Mouse (Mus musculus): ENCODE measurements around the gene Rb1. TPM values are rescaled to one million over a fixed set of nuclear protein-coding genes. Genes with fewer than 3 reads are reported as not detected.

The Rb1 gene
- total RNA-seq, 2 experiments from 2014 or later, result 14.4 to 20.1 TPM

- no peak overlapping the region for H3K27ac ChIP-seq
- intact Hi-C loops (cut with DNase I), result loop anchor here (5.0 kb wide), 1 partner anchor 52 kb away; no protein-coding TSS in a partner anchor
- DNase-seq, result no peak
- no peak for TF ChIP-seq CTCF (IDR thresholded peaks at IDR 0.05)
- no peak overlapping the region for H3K4me3 ChIP-seq
These were observed 4.2 kb upstream of the Rb1 start for GRCm38 (mm10) chr14:73329871-73330270.

GRCm38 (mm10) chr14:73326511-73326910 lies 889 bp upstream of the Rb1 start:
- no peak for TF ChIP-seq CTCF (IDR thresholded peaks at IDR 0.05)
- Histone ChIP-seq H3K27ac (peak overlapping the region; percentile 96), H3K4me3 (peak overlapping the region; percentile 77)
- no peak for DNase-seq
- intact Hi-C loops (cut with DNase I), result loop anchor here (2.0 to 5.0 kb wide), 2 partner anchors 56 to 148 kb away; no protein-coding TSS in a partner anchor

DNA sequence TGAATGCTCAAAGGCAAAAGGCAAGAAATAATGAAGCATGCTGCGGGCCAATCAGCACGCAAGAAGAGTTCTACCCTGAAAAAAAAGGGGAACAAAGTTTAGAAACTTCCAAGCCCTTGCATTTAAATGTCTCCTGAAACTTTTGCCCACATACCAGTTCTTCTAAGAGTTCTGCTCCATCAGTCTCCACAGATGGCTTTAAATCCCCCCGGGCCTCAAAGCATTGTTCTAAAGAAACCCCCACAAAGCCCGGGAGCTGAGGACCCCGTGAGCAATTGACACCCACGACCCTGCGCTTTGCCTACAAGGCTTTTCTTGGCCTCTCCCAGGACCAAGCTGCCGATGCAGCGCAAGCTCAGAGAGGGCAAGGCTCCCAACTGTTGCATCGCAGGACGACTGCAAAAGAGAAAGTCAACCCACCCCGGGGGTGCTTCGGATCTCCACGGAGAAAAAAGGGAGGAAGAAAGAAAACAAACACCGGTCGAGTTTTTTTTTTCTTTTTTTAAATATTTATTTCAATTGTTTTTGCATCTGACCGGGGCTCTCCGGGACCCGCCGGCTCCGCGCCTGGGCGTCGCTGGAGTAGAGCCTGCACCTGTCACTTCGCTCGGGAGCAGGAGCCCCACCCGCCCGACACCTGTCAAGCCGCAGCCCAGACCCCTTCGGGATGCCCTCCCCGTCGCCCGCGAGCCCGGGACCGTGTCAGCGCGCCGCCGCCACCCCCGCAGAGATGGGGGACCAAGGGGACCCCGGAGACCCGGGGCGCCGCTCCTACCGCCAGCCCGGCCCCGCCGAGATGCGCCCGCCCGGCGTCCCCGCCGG lies 777 bp downstream of the Rb1 start:
- DNase-seq, result peak; percentile 73
- no peak for TF ChIP-seq CTCF (IDR thresholded peaks at IDR 0.05)
- H3K4me3 ChIP-seq, result peak overlapping the region; percentile 77
- peak overlapping the region; percentile 96 for H3K27ac ChIP-seq
- intact Hi-C loops (cut with DNase I), result loop anchor here (5.0 kb wide), 1 partner anchor 57 kb away; no protein-coding TSS in a partner anchor

- H3K27ac ChIP-seq, result peak overlapping the region; percentile 41; the same call in 1 of the 2 replicates
- intact Hi-C loops (cut with DNase I), result no loop called here
- TF ChIP-seq CTCF (IDR thresholded peaks at IDR 0.05), result no peak
- peak overlapping the region; percentile 77 for H3K4me3 ChIP-seq
- no peak for DNase-seq
These were observed 1.7 kb downstream of the Rb1 start for GRCm38 (mm10) chr14:73323965-73324364.

- Histone ChIP-seq H3K27ac (no peak overlapping the region), H3K4me3 (no peak overlapping the region)
- DNase-seq, result no peak
- no peak for TF ChIP-seq CTCF (IDR thresholded peaks at IDR 0.05)
- intact Hi-C loops (cut with DNase I), result no loop called here
These were observed 3.5 kb downstream of the Rb1 start for GRCm38 (mm10) chr14:73322142-73322541.

GRCm38 (mm10) chr14:73316933-73317332 lies 8.7 kb downstream of the Rb1 start:
- Histone ChIP-seq H3K27ac (no peak overlapping the region), H3K4me3 (no peak overlapping the region)
- intact Hi-C loops (cut with DNase I), result no loop called here
- no peak for TF ChIP-seq CTCF (IDR thresholded peaks at IDR 0.05)
- DNase-seq, result no peak

DNA sequence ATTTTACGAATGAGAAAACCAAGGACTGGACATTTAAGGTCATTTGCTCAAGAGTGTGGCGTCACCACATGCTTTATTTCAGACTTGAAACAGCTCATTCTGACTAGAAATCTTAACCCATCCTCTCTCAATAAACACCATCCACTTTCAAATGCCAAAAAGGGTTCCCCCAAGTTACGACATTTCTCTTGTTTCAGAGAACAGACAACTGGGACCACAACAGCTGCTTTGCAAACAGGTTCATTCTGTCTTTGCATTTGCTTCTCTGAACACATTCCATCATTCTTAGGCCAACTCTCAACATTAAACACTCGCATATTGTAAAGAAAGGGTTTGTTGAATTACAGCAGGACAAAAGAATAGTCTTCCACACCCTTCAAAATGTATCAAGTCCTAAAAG lies 11.8 kb downstream of the Rb1 start:
- intact Hi-C loops (cut with DNase I), result no loop called here
- Histone ChIP-seq H3K4me3 (no peak overlapping the region), H3K27ac (peak overlapping the region; percentile 36)
- DNase-seq, result no peak
- TF ChIP-seq CTCF (IDR thresholded peaks at IDR 0.05), result no peak

DNA sequence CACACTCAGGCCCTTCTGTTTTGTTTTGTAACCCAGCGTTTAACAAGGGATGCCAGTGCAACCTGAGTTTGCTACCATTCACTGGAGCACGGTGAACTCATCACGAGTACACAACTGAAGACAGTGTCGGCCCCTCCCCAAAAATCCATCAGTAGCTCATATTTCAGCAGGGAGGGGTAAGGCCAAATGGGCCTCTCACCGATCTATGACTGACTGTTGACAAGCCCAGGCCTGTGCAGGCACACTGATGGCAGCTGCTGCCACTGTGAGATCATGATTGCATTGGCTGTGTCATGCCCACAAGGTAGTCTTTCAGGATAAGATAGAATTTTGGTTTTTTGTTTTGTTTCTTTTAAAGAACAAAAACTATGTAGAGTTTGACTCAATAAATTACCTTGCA lies 12.2 kb downstream of the Rb1 start:
- no peak overlapping the region for H3K4me3 ChIP-seq
- TF ChIP-seq CTCF (IDR thresholded peaks at IDR 0.05), result no peak
- intact Hi-C loops (cut with DNase I), result no loop called here
- peak; percentile 25 for DNase-seq
- peak overlapping the region; percentile 36 for H3K27ac ChIP-seq

GRCm38 (mm10) chr14:73312909-73313308 lies 12.7 kb downstream of the Rb1 start:
- no peak overlapping the region for H3K4me3 ChIP-seq
- peak overlapping the region; percentile 36 for H3K27ac ChIP-seq
- TF ChIP-seq CTCF (IDR thresholded peaks at IDR 0.05), result no peak
- DNase-seq, result no peak
- intact Hi-C loops (cut with DNase I), result no loop called here

- intact Hi-C loops (cut with DNase I), result no loop called here
- Histone ChIP-seq H3K27ac (no peak overlapping the region), H3K4me3 (no peak overlapping the region)
- TF ChIP-seq CTCF (IDR thresholded peaks at IDR 0.05), result no peak
- no peak for DNase-seq
These were observed 18.1 kb downstream of the Rb1 start for GRCm38 (mm10) chr14:73307490-73307889.

DNA sequence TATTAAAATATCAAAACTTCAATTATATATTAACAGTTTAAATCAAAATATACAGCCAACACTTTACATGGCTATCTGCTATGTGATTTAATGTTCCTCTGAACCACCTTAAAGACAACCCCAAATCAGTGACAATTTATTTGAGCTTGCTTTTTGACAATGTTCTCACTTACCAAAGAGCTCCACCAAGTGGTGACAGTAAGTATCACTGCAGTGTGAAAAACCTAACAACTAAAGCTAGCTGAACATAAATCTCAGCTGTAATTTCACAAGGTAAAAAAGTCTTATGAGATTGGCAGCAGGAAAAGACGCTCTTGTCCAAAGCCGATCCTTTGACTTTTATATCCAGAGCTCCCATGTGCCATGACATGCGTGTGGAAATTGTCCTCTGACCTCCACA lies 22.4 kb downstream of the Rb1 start:
- intact Hi-C loops (cut with DNase I), result loop anchor here (1.0 kb wide), 1 partner anchor 197 kb away; no protein-coding TSS in a partner anchor
- DNase-seq, result no peak
- no peak overlapping the region for H3K27ac ChIP-seq
- peak; percentile 88 for TF ChIP-seq CTCF (IDR thresholded peaks at IDR 0.05)
- no peak overlapping the region for H3K4me3 ChIP-seq

DNA sequence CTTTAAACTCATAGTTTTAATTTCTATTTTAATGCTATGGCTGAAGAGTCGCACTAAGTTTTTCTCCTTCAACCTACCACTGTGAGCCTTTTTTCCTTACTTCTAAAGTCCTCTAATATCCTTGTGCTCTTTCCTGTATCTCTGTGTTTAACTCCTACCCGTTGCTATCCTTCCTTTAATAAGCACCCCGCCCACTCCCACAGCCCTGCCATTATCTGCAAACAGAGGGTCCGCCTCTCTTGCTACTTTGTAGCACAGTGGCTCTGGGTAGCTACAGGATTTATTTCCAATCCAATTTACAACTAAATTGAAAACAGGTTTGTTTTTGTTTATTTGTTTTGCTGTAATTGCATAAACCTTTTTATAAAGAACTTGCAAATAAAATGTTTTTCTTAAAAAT lies 23.8 kb downstream of the Rb1 start:
- Histone ChIP-seq H3K4me3 (no peak overlapping the region), H3K27ac (no peak overlapping the region)
- no peak for DNase-seq
- intact Hi-C loops (cut with DNase I), result no loop called here
- no peak for TF ChIP-seq CTCF (IDR thresholded peaks at IDR 0.05)

GRCm38 (mm10) chr14:73295512-73295911 lies 30.1 kb downstream of the Rb1 start:
- Histone ChIP-seq H3K27ac (no peak overlapping the region), H3K4me3 (no peak overlapping the region)
- DNase-seq, result no peak
- no peak for TF ChIP-seq CTCF (IDR thresholded peaks at IDR 0.05)
- intact Hi-C loops (cut with DNase I), result no loop called here

- no peak for DNase-seq
- intact Hi-C loops (cut with DNase I), result no loop called here
- TF ChIP-seq CTCF (IDR thresholded peaks at IDR 0.05), result no peak
- Histone ChIP-seq H3K27ac (no peak overlapping the region), H3K4me3 (no peak overlapping the region)
These were observed 32.0 kb downstream of the Rb1 start for GRCm38 (mm10) chr14:73293616-73294015.

Measured in gastrocnemius, adult 2 months (tissue).